Mouse (Mus musculus) hindbrain, embryonic 14.5 days (tissue): ENCODE data around the gene Tor1b. TPM values are rescaled to one million over a fixed set of nuclear protein-coding genes. Genes with fewer than 3 reads are reported as not detected.
"Not testable (repeated sequence)": the region's sequence is repeated elsewhere in the genome, so short reads cannot be mapped to it uniquely, and the experiment has no call there.

Experiments
- ATAC-seq: fragments of 200-750 bp; cut with Nextera tagmentation; 2 replicates; pipeline ENCODE4 v1.8.0; 2017; ENCODE audit warnings: moderate number of reproducible peaks, mild to moderate bottlenecking, moderate TSS enrichment, moderate library complexity; ENCODE audit not compliant: low FRiP score
- DNase-seq: peaks from one replicate; pipeline ENCODE4 v3.0.0-alpha.2; 2015; ENCODE audit warnings: low spot score
- H3K27ac ChIP-seq: fragments of 300-500 bp; sonication (generic); 2 replicates; pipeline ENCODE4 v1.5.1; 2014; ENCODE audit warnings: mild to moderate bottlenecking, moderate library complexity
- H3K27me3 ChIP-seq: fragments of 300-500 bp; sonication (generic); 2 replicates; pipeline ENCODE4 v1.6.1; 2014; ENCODE audit warnings: mild to moderate bottlenecking, low read length, mixed read lengths; ENCODE audit not compliant: control insufficient read depth, insufficient read depth
- H3K36me3 ChIP-seq: fragments of 300-500 bp; sonication (generic); replicated peaks from 2 replicates; pipeline ENCODE4 v1.6.1; 2014; ENCODE audit not compliant: control insufficient read depth, insufficient read depth
- H3K4me1 ChIP-seq: fragments of 300-500 bp; sonication (generic); replicated peaks from 2 replicates; pipeline ENCODE4 v1.6.1; 2014; ENCODE audit warnings: antibody characterized with exemption, low read length, mixed read lengths; ENCODE audit not compliant: control insufficient read depth, insufficient read depth
- H3K4me2 ChIP-seq: fragments of 300-500 bp; sonication (generic); replicated peaks from 2 replicates; pipeline ENCODE4 v1.6.1; 2014; ENCODE audit warnings: mild to moderate bottlenecking, moderate library complexity
- H3K4me3 ChIP-seq: fragments of 300-500 bp; sonication (generic); replicated peaks from 2 replicates; pipeline ENCODE4 v1.5.1; 2014; ENCODE audit warnings: mild to moderate bottlenecking, low read length
- H3K9ac ChIP-seq: fragments of 300-500 bp; sonication (generic); 2 replicates; pipeline ENCODE4 v1.6.1; 2014
- H3K9me3 ChIP-seq: fragments of 300-500 bp; sonication (generic); 2 replicates; pipeline ENCODE4 v1.6.1; 2016; ENCODE audit warnings: low read length; ENCODE audit not compliant: control insufficient read depth
- WGBS: fragments of 180-500 bp; shearing (Covaris S2); extraction: QIAGEN DNeasy Blood & Tissue Kit; methylation state at CpG from one replicate; pipeline ENCODE4 v1.1.7; 2014; 5-methylcytosine and 5-hydroxymethylcytosine counted together
- polyA plus RNA-seq: library from polyadenylated mRNA; unstranded; fragments of >200 nt; fragmentation: Nextera tagmentation; extraction: Ambion mirVana; gene quantifications from 2 replicates; pipeline ENCODE4 v1.2.1, GENCODE M21; 2014

The Tor1b gene
- polyA plus RNA-seq, 1 experiment from 2014 or later = 19.4 TPM

GRCm38 (mm10) chr2:30915933-30916332 is 36.8 kb upstream of the Tor1b start:
- H3K4me3 ChIP-seq, H3K27me3 ChIP-seq, ATAC-seq, H3K9me3 ChIP-seq, H3K36me3 ChIP-seq, H3K27ac ChIP-seq, DNase-seq, H3K4me2 ChIP-seq, H3K9ac ChIP-seq, H3K4me1 ChIP-seq: not testable (repeated sequence)
- WGBS = 64% methylated on average over 6 of the region's 6 CpGs

GRCm38 (mm10) chr2:30917649-30918048 is 35.1 kb upstream of the Tor1b start:
- Histone ChIP-seq H3K4me3 (no peak overlapping the region), H3K27me3 (no peaks in the 10 kb centered on the region), H3K9ac (no peak overlapping the region), H3K36me3 (no peaks in the 10 kb centered on the region), H3K9me3 (no peaks in the 10 kb centered on the region), H3K4me1 (no peaks in the 10 kb centered on the region), H3K4me2 (no peak overlapping the region), H3K27ac (no peak overlapping the region)
- 85% methylated on average over 7 of the region's 7 CpGs for WGBS
- ATAC-seq (no peak), DNase-seq (no peak)

GRCm38 (mm10) chr2:30918126-30918525 is 34.6 kb upstream of the Tor1b start:
- ATAC-seq = no peak
- WGBS = 48% methylated on average over 6 of the region's 6 CpGs
- H3K27me3 ChIP-seq = no peaks in the 10 kb centered on the region
- H3K27ac ChIP-seq = no peak overlapping the region
- no peak for DNase-seq
- no peak overlapping the region for H3K9ac ChIP-seq
- H3K4me3 ChIP-seq = no peak overlapping the region
- no peaks in the 10 kb centered on the region for H3K9me3 ChIP-seq
- no peak overlapping the region for H3K4me2 ChIP-seq
- H3K4me1 ChIP-seq = no peaks in the 10 kb centered on the region
- H3K36me3 ChIP-seq = no peaks in the 10 kb centered on the region

- Histone ChIP-seq H3K36me3 (no peaks in the 10 kb centered on the region), H3K4me2 (no peak overlapping the region), H3K9ac (no peak overlapping the region), H3K4me3 (no peak overlapping the region), H3K27ac (no peak overlapping the region), H3K27me3 (no peaks in the 10 kb centered on the region), H3K4me1 (no peaks in the 10 kb centered on the region), H3K9me3 (no peaks in the 10 kb centered on the region)
- 61% methylated on average over 8 of the region's 8 CpGs for WGBS
- ATAC-seq (no peak), DNase-seq (no peak)
Observed at GRCm38 (mm10) chr2:30918780-30919329, 33.9 kb upstream of the Tor1b start.

- H3K4me3 ChIP-seq = no peak overlapping the region
- H3K9ac ChIP-seq = no peak overlapping the region
- H3K36me3 ChIP-seq = no peaks in the 10 kb centered on the region
- ATAC-seq = no peak
- no peak for DNase-seq
- WGBS = 83% methylated on average over 7 of the region's 7 CpGs
- no peak overlapping the region for H3K27ac ChIP-seq
- H3K4me2 ChIP-seq = no peak overlapping the region
- H3K27me3 ChIP-seq = no peaks in the 10 kb centered on the region
- H3K9me3 ChIP-seq = no peaks in the 10 kb centered on the region
- H3K4me1 ChIP-seq = no peaks in the 10 kb centered on the region
Observed at GRCm38 (mm10) chr2:30920216-30920615, 32.5 kb upstream of the Tor1b start.

GRCm38 (mm10) chr2:30923099-30923498 is 29.7 kb upstream of the Tor1b start:
- no peaks in the 10 kb centered on the region for H3K4me1 ChIP-seq
- H3K4me2 ChIP-seq = no peak overlapping the region
- H3K9me3 ChIP-seq = no peaks in the 10 kb centered on the region
- DNase-seq = no peak
- ATAC-seq = no peak
- no peaks in the 10 kb centered on the region for H3K27me3 ChIP-seq
- H3K9ac ChIP-seq = no peak overlapping the region
- H3K27ac ChIP-seq = no peak overlapping the region
- no peak overlapping the region for H3K4me3 ChIP-seq
- WGBS = 83% methylated on average over 3 of the region's 3 CpGs
- H3K36me3 ChIP-seq = no peaks in the 10 kb centered on the region

- Histone ChIP-seq H3K27me3 (no peaks in the 10 kb centered on the region), H3K4me2 (no peak overlapping the region), H3K27ac (no peak overlapping the region), H3K4me3 (no peak overlapping the region), H3K4me1 (0 out of 2 replicates have a peak, but pooled peaks cover 5% of the 10 kb centered on the region), H3K9me3 (no peaks in the 10 kb centered on the region), H3K36me3 (no peaks in the 10 kb centered on the region), H3K9ac (no peak overlapping the region)
- DNase-seq = no peak
- WGBS = 87% methylated on average over 4 of the region's 4 CpGs
- no peak for ATAC-seq
Observed at GRCm38 (mm10) chr2:30925181-30925580, 27.6 kb upstream of the Tor1b start.

GRCm38 (mm10) chr2:30926381-30926780 is 26.4 kb upstream of the Tor1b start:
- H3K9me3 ChIP-seq = no peaks in the 10 kb centered on the region
- no peaks in the 10 kb centered on the region for H3K27me3 ChIP-seq
- no peak overlapping the region for H3K27ac ChIP-seq
- H3K4me3 ChIP-seq = no peak overlapping the region
- no peaks in the 10 kb centered on the region for H3K36me3 ChIP-seq
- DNase-seq (no peak), ATAC-seq (no peak)
- 72% methylated on average over 4 of the region's 4 CpGs for WGBS
- no peak overlapping the region for H3K9ac ChIP-seq
- H3K4me1 ChIP-seq = 0 out of 2 replicates have a peak, but pooled peaks cover 5% of the 10 kb centered on the region
- no peak overlapping the region for H3K4me2 ChIP-seq

GRCm38 (mm10) chr2:30927151-30927781 is 25.5 kb upstream of the Tor1b start:
- no peaks in the 10 kb centered on the region for H3K9me3 ChIP-seq
- no peak overlapping the region for H3K9ac ChIP-seq
- peak overlapping the region; percentile 35; the same call in 1 of the 2 replicates for H3K27ac ChIP-seq
- H3K27me3 ChIP-seq = no peaks in the 10 kb centered on the region
- H3K36me3 ChIP-seq = no peaks in the 10 kb centered on the region
- 0 out of 2 replicates have a peak, but pooled peaks cover 5% of the 10 kb centered on the region for H3K4me1 ChIP-seq
- no peak overlapping the region for H3K4me3 ChIP-seq
- WGBS = 73% methylated on average over 9 of the region's 9 CpGs
- ATAC-seq (no peak), DNase-seq (no peak)
- no peak overlapping the region for H3K4me2 ChIP-seq
